Mouse (Mus musculus) neutrophil, adult 59 days (primary cell): ENCODE data around the gene Skil. TPM values are rescaled to one million over a fixed set of nuclear protein-coding genes. Genes with fewer than 3 reads are reported as not detected.

ENCODE experiments used
- total RNA-seq, 2 experiments: library from RNA; stranded (reverse); gene quantifications; 1 replicate in 1 of 2; 2 replicates in 1 of 2; pipeline ENCODE4 v1.2.4; 2023

Skil gene
- total RNA-seq: 10 to 100 TPM; 47.1 to 62.9 TPM

DNA sequence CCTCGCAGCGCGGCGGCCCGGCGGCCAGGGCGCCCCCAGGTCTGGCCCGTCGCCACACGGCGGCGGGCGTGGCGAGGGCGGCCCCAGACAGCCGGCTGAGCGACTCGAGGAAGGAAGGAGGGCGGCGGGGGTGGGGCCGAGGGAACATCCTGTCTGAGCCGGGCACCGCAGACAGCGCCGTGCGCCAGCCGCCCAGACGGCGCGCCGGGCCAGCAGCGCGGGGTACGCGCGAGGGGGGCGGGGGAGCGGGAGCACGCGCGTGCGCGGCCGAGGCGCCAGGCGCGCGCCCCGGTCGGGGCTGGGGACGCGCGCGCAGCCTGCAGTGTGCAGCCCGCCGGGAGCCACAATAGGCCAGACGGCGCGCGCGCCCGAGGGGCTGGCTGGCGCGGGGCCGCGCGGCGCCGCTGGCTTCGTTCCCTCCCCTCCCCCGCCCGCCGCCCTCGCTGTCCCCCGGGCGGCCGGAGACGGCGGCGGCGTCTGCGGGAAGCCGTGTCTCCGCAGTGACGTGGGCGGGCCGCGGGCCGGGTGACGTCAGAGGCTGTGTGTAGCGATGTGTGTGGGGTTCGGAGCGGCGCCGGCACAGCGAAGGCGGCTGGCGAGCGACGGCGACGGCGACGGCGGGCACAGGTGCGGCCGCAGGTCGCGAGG lies at the start of gene Skil:
Gene Skil, plus strand, starts transcription at position 528 of the 648 bp plus-strand sequence.

DNA sequence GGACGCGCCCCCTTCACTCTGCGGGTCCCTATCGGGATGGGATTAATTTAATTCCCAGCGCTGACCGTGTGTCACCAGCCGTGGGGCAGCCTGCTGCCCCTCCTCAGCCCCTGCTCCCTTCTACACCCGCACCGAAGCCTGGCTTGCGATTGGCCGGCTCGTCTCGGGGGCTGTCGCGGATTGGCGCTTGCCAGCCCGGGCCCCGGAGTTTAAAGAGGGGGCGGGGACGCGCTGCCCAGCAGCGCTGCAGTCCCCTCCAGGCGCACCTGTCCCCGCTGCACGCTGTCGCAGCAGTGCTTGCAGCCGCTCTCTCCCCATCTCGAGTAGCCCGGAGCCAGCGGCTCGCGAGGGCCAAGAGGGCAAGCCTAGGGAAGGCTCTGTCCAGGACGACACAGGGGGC lies 54.8 kb downstream of the Skil start, which contains the start of gene Cldn11:
Gene Cldn11, plus strand, starts transcription at position 215 of the 400 bp plus-strand sequence.

Other genes starting within 250 kb of the Skil start
- 10 to 100 TPM; 24.7 to 32.0 TPM for gene Gpr160, start 239.1 kb upstream of the Skil start, total RNA-seq
- 10 to 100 TPM; 31.1 to 33.6 TPM for gene Phc3, start 125.6 kb upstream of the Skil start, total RNA-seq
- 10 to 100 TPM; 13.4 to 20.0 TPM for gene Prkci, start 99.3 kb upstream of the Skil start, total RNA-seq
- not detected for gene Cldn11, start 54.9 kb downstream of the Skil start, total RNA-seq
- gene Slc7a14, start 215.3 kb downstream of the Skil start, total RNA-seq: under 1 TPM; 0.09 to 0.20 TPM